Comparison of ENCODE assay signal across 20 mouse cellular contexts in the genomic region with DNA sequence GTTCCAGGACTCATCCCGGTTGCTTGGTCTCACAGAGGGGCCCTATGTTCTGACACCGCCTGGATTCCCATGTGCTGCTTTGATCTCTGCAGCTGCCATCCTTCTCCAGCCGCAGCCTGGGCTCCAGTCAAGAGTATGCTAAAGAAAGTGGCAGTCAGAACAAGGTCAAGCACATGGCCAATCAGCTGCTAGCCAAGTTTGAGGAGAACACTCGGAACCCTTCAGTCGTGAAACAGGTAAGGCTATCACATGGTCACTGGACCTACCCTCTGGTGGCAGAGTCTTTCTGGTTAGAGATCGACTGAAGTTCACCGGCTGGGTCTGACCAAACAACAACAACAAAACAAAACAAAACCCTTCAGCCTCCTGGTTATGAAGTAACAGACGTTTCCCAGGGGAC.
DNase-seq lines count a peak whose midpoint lies in the region; ATAC-seq and TF ChIP-seq lines count a peak whose summit lies in the region.
"Had no signal": no experiment of that assay in that cellular context is flagged by ENCODE, and none has a peak within 500 bp of the region (broad histone marks: within the 10 kb centered on the region; RNA-seq: fewer than 3 reads in every experiment).

No protein-coding gene starts in this region.

- 0 out of 2 replicates have a peak overlapping the region, but pooled peaks have one; percentile 21 for H3K9ac ChIP-seq in heart, embryonic 13.5 days
- H3K9ac ChIP-seq in kidney, embryonic 16.5 days (replicated peaks; ENCODE audit: low read length) = no peak overlapping the region
- H3K9ac ChIP-seq: forebrain, embryonic 13.5 days; limb, embryonic 13.5 days; liver, embryonic 13.5 days had no signal

- no peak overlapping the region for H3K4me3 ChIP-seq in heart, embryonic 13.5 days
- no peak overlapping the region for H3K4me3 ChIP-seq in kidney, embryonic 16.5 days (ENCODE audit: low read length)
- H3K4me3 ChIP-seq in embryonic fibroblast, embryonic 13.5 days (ENCODE audit: insufficient read depth, low read length) = no peak overlapping the region
- H3K4me3 ChIP-seq: embryonic facial prominence, embryonic 10.5 days; forebrain, embryonic 13.5 days; limb, embryonic 13.5 days; liver, embryonic 13.5 days had no signal

- 56% methylated on average over 8 of the region's 8 CpGs for WGBS in heart, embryonic 13.5 days
- 79% methylated on average over 8 of the region's 8 CpGs for WGBS in kidney, embryonic 16.5 days

- peak overlapping the region; percentile 41; the same call in 1 of the 2 replicates for H3K27ac ChIP-seq in heart, embryonic 13.5 days (replicated peaks)
- no peak overlapping the region for H3K27ac ChIP-seq in kidney, embryonic 16.5 days (ENCODE audit: low read length)
- peak overlapping the region; percentile 39 for H3K27ac ChIP-seq in embryonic fibroblast, embryonic 13.5 days (ENCODE audit: insufficient read depth, low read length)
- H3K27ac ChIP-seq: embryonic facial prominence, embryonic 10.5 days; forebrain, embryonic 13.5 days; hindbrain, postnatal 0 days; limb, embryonic 13.5 days; liver, embryonic 13.5 days had no signal

- peaks cover 38% of the 10 kb centered on the region for H3K4me1 ChIP-seq in heart, embryonic 13.5 days
- no peaks in the 10 kb centered on the region for H3K4me1 ChIP-seq in kidney, embryonic 16.5 days (ENCODE audit: insufficient read depth, low read length)
- H3K4me1 ChIP-seq in embryonic fibroblast, embryonic 13.5 days (ENCODE audit: control insufficient read depth, insufficient read depth, low read length) = peaks cover 18% of the 10 kb centered on the region
- H3K4me1 ChIP-seq: liver, embryonic 13.5 days had no signal

- no peak for DNase-seq in heart, adult 9 months (ENCODE audit: low spot score in 2 of 2)
- peak; percentile 50 to 54 for DNase-seq in kidney, postnatal 36 days
- DNase-seq in lung, postnatal 36 days = peak; percentile 80
- DNase-seq in layer of hippocampus, adult 9-10 months (ENCODE audit: low spot score) = no peak
- no peak for DNase-seq in embryo, embryonic 11 days
- DNase-seq: B cell, adult 2 months; cerebellum, adult 18-20 months; cerebellum, postnatal 36 days; gastrocnemius, postnatal 10 days; heart, adult 18-20 months; liver, embryonic 13.5 days had no signal

- no peak for TF ChIP-seq POLR2A in embryonic fibroblast, embryonic 13.5 days (IDR thresholded peaks at IDR 0.05; ENCODE audit: low read depth, low read length)

- TF ChIP-seq CTCF in embryonic fibroblast, embryonic 13.5 days (IDR thresholded peaks at IDR 0.05; ENCODE audit: borderline replicate concordance, insufficient read depth, low read length) = no peak

- peaks cover 98% of the 10 kb centered on the region for H3K36me3 ChIP-seq in heart, embryonic 13.5 days
- no peaks in the 10 kb centered on the region for H3K36me3 ChIP-seq in kidney, embryonic 16.5 days (ENCODE audit: insufficient read depth, low read length)
- H3K36me3 ChIP-seq: embryonic facial prominence, embryonic 10.5 days; limb, embryonic 13.5 days; liver, embryonic 13.5 days had no signal

- no peaks in the 10 kb centered on the region for H3K9me3 ChIP-seq in heart, embryonic 13.5 days
- no peaks in the 10 kb centered on the region for H3K9me3 ChIP-seq in kidney, embryonic 16.5 days (ENCODE audit: low read length)
- H3K9me3 ChIP-seq: embryonic facial prominence, embryonic 10.5 days; forebrain, embryonic 13.5 days; limb, embryonic 13.5 days; liver, embryonic 13.5 days had no signal

- no peak overlapping the region for H3K4me2 ChIP-seq in heart, embryonic 13.5 days
- H3K4me2 ChIP-seq in kidney, embryonic 16.5 days (replicated peaks; ENCODE audit: low read depth, low read length) = no peak overlapping the region
- H3K4me2 ChIP-seq: forebrain, embryonic 13.5 days; limb, embryonic 13.5 days; liver, embryonic 13.5 days had no signal

- no peaks in the 10 kb centered on the region for H3K27me3 ChIP-seq in heart, embryonic 13.5 days (replicated peaks)
- no peaks in the 10 kb centered on the region for H3K27me3 ChIP-seq in kidney, embryonic 16.5 days (ENCODE audit: insufficient read depth, low read length)
- H3K27me3 ChIP-seq: forebrain, embryonic 13.5 days; liver, embryonic 13.5 days had no signal

- ATAC-seq in heart, embryonic 13.5 days (ENCODE audit: extremely low read depth, insufficient number of reproducible peaks, low FRiP score, low TSS enrichment) = no peak
- ATAC-seq in kidney, embryonic 16.5 days (ENCODE audit: low FRiP score, low TSS enrichment) = no peak
- ATAC-seq: forebrain, embryonic 13.5 days; hindbrain, postnatal 0 days; intestine, postnatal 0 days; midbrain, embryonic 16.5 days had no signal

Comparison
In these comparisons a context has a peak if more than half of its experiments do, and no peak if none do; other contexts are left out.
1. DNase-seq: peak in kidney, postnatal 36 days (2 of 2) and lung, postnatal 36 days (single experiment); none in heart, adult 9 months (0 of 2), layer of hippocampus, adult 9-10 months (single experiment) and embryo, embryonic 11 days (single experiment).